Comparison of ENCODE assay signal across 8 mouse cellular contexts in the genomic region with DNA sequence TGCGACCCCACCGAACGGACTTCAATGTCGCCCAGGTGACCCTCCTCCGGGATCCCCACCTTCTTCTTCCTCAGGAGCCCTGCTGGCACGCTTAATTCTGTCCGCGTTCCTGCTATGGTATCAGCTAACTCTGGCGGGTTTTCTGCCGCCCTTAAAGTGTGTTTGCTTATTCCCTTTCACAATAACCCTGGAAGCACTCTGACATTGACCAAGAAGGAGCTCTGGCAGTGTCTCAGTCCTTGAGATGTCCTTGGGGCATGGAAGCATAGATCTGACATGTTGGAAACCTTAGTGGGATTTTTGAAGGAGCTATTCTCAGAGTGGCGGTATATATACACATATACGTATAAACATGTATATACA. TPM values are rescaled to one million over a fixed set of nuclear protein-coding genes. Genes with fewer than 3 reads are reported as not detected.
DNase-seq lines count a peak whose midpoint lies in the region; ATAC-seq and TF ChIP-seq lines count a peak whose summit lies in the region.

No protein-coding gene starts in this region.

- no peak for TF ChIP-seq EP300 in MEL (IDR thresholded peaks at IDR 0.05; ENCODE audit: low read depth in 1 of 2, low read length in 2 of 2)
- TF ChIP-seq EP300 in liver, postnatal 0 days (IDR thresholded peaks at IDR 0.05; ENCODE audit: low read depth) = no peak

- no peak for TF ChIP-seq POLR2A in MEL (IDR thresholded peaks at IDR 0.05; ENCODE audit: control insufficient read depth in 1 of 2, insufficient read depth in 1 of 2, low read depth in 1 of 2, low read length in 2 of 2, poor library complexity in 1 of 2)

- H3K4me3 ChIP-seq in heart, embryonic 14.5 days (ENCODE audit: control insufficient read depth in 1 of 2, insufficient read depth in 1 of 2, low read depth in 1 of 2, low read length in 2 of 2) = peak overlapping the region; percentile 79 to 93
- peak overlapping the region; percentile 82 for H3K4me3 ChIP-seq in MEL (ENCODE audit: control insufficient read depth in 1 of 2, insufficient read depth in 1 of 2, low read depth in 2 of 2, low read length in 2 of 2)
- peak overlapping the region; percentile 91 for H3K4me3 ChIP-seq in forebrain, postnatal 0 days (ENCODE audit: low read depth, low read length)
- peak overlapping the region; percentile 68 for H3K4me3 ChIP-seq in liver, postnatal 0 days (ENCODE audit: low read depth, low read length)

- ATAC-seq in heart, embryonic 14.5 days (ENCODE audit: insufficient number of reproducible peaks, insufficient read depth, low FRiP score, low read depth) = peak; percentile 29; the same call in 1 of the 2 replicates
- peak; percentile 35 for ATAC-seq in forebrain, postnatal 0 days
- peak; percentile 30 for ATAC-seq in liver, postnatal 0 days

- no peaks in the 10 kb centered on the region; the same call in 1 of the 2 replicates for H3K79me2 ChIP-seq in MEL (ENCODE audit: control insufficient read depth, insufficient read depth, low read length, poor library complexity)

- H3K4me2 ChIP-seq in heart, embryonic 14.5 days (ENCODE audit: low read length) = peak overlapping the region; percentile 81
- H3K4me2 ChIP-seq in forebrain, postnatal 0 days (ENCODE audit: low read depth) = peak overlapping the region; percentile 61
- H3K4me2 ChIP-seq in liver, postnatal 0 days (ENCODE audit: low read depth, low read length) = peak overlapping the region; percentile 98

- no peak for TF ChIP-seq CTCF in MEL (IDR thresholded peaks at IDR 0.05 in 2 of 3, conservative IDR thresholded peaks at IDR 0.05 in 1 of 3; ENCODE audit: control insufficient read depth in 1 of 3, insufficient read depth in 1 of 3, low read depth in 2 of 3, low read length in 3 of 3, poor library complexity in 1 of 3, severe bottlenecking in 1 of 3)
- TF ChIP-seq CTCF in forebrain, postnatal 0 days (IDR thresholded peaks at IDR 0.05; ENCODE audit: low read depth) = no peak
- no peak for TF ChIP-seq CTCF in liver, postnatal 0 days (IDR thresholded peaks at IDR 0.05; ENCODE audit: low read depth)

- no peaks in the 10 kb centered on the region for H3K9me3 ChIP-seq in heart, embryonic 14.5 days (ENCODE audit: control insufficient read depth, low read length)
- H3K9me3 ChIP-seq in MEL (replicated peaks; ENCODE audit: insufficient read depth, low read length) = no peaks in the 10 kb centered on the region
- H3K9me3 ChIP-seq in forebrain, postnatal 0 days (ENCODE audit: low read length) = no peaks in the 10 kb centered on the region
- H3K9me3 ChIP-seq in liver, postnatal 0 days (ENCODE audit: low read length) = no peaks in the 10 kb centered on the region

- H3K27ac ChIP-seq in heart, embryonic 14.5 days (replicated peaks in 1 of 2; ENCODE audit: control insufficient read depth in 1 of 2, insufficient read depth in 1 of 2, low read depth in 2 of 2, low read length in 2 of 2) = peak overlapping the region; percentile 74 to 80
- peak overlapping the region; percentile 62 for H3K27ac ChIP-seq in MEL (ENCODE audit: control insufficient read depth, low read depth, low read length)
- no peak overlapping the region for H3K27ac ChIP-seq in forebrain, postnatal 0 days (ENCODE audit: low read depth, low read length)
- H3K27ac ChIP-seq in liver, postnatal 0 days (ENCODE audit: low read depth) = 0 out of 2 replicates have a peak overlapping the region, but pooled peaks have one; percentile 52

- intact Hi-C loops in heart, postnatal 36 days (cut with DNase I) = no loop called here

- 5% methylated on average over 12 of the region's 12 CpGs for WGBS in heart, embryonic 14.5 days
- 4% methylated on average over 12 of the region's 12 CpGs for WGBS in forebrain, postnatal 0 days
- WGBS in liver, postnatal 0 days (ENCODE audit: insufficient replicate concordance) = 3% methylated on average over 12 of the region's 12 CpGs

- H3K9ac ChIP-seq in heart, embryonic 14.5 days (ENCODE audit: low read length) = peak overlapping the region; percentile 91
- peak overlapping the region; percentile 80 for H3K9ac ChIP-seq in MEL (ENCODE audit: control insufficient read depth, low read depth, low read length, poor library complexity, severe bottlenecking)
- peak overlapping the region; percentile 96 for H3K9ac ChIP-seq in forebrain, postnatal 0 days
- H3K9ac ChIP-seq in liver, postnatal 0 days (replicated peaks) = peak overlapping the region; percentile 75

- no peak for DNase-seq in heart, postnatal 36 days
- DNase-seq in MEL (ENCODE audit: low read depth, low spot score) = no peak
- no peak for DNase-seq in forebrain, postnatal 0 days
- DNase-seq in liver, postnatal 0 days = no peak
- no peak for DNase-seq in yolk sac, embryonic 10.5 days (ENCODE audit: low spot score)
- DNase-seq in gastrocnemius, postnatal 4 days (ENCODE audit: low spot score in 2 of 2) = no peak
- no peak for DNase-seq in gastrocnemius, adult 8-10 months (ENCODE audit: low spot score in 2 of 2)

- peaks cover 6 to 14% of the 10 kb centered on the region in 2 experiments for H3K4me1 ChIP-seq in heart, embryonic 14.5 days (ENCODE audit: control insufficient read depth in 2 of 2, insufficient read depth in 2 of 2, low read length in 2 of 2)
- peaks cover 0 to 2% of the 10 kb centered on the region in 2 experiments; a peak in 2 of 4 replicates for H3K4me1 ChIP-seq in MEL (ENCODE audit: control insufficient read depth in 1 of 2, insufficient read depth in 2 of 2, low read length in 2 of 2)
- H3K4me1 ChIP-seq in forebrain, postnatal 0 days (ENCODE audit: insufficient read depth) = peaks cover 8% of the 10 kb centered on the region; the same call in 1 of the 2 replicates
- H3K4me1 ChIP-seq in liver, postnatal 0 days (ENCODE audit: insufficient read depth) = peaks cover 11% of the 10 kb centered on the region

- no peak for TF ChIP-seq RAD21 in MEL (IDR thresholded peaks at IDR 0.05; ENCODE audit: low read depth, low read length)

- H3K27me3 ChIP-seq in heart, embryonic 14.5 days (ENCODE audit: control insufficient read depth, insufficient read depth, low read length) = no peaks in the 10 kb centered on the region
- no peaks in the 10 kb centered on the region for H3K27me3 ChIP-seq in MEL (ENCODE audit: control insufficient read depth in 1 of 2, insufficient read depth in 2 of 2, low read length in 2 of 2)
- H3K27me3 ChIP-seq in forebrain, postnatal 0 days (ENCODE audit: insufficient read depth, low read length) = no peaks in the 10 kb centered on the region
- H3K27me3 ChIP-seq in liver, postnatal 0 days (ENCODE audit: insufficient read depth, low read length) = no peaks in the 10 kb centered on the region

- peaks cover 14% of the 10 kb centered on the region for H3K36me3 ChIP-seq in heart, embryonic 14.5 days (ENCODE audit: control insufficient read depth, insufficient read depth, low read length)
- peaks cover 0 to 4% of the 10 kb centered on the region in 2 experiments; a peak in 1 of 4 replicates for H3K36me3 ChIP-seq in MEL (ENCODE audit: control insufficient read depth in 1 of 2, insufficient read depth in 2 of 2, low read length in 2 of 2)
- no peaks in the 10 kb centered on the region for H3K36me3 ChIP-seq in forebrain, postnatal 0 days (ENCODE audit: insufficient read depth)
- H3K36me3 ChIP-seq in liver, postnatal 0 days (replicated peaks; ENCODE audit: insufficient read depth, low read length) = 0 out of 2 replicates have a peak, but pooled peaks cover 3% of the 10 kb centered on the region

TF ChIP-seq in MEL, 35 proteins besides CTCF, POLR2A, EP300 and RAD21:
- TF ChIP-seq USF2 (IDR thresholded peaks at IDR 0.05; ENCODE audit: borderline replicate concordance in 1 of 2, insufficient read depth in 1 of 2, low read depth in 1 of 2, low read length in 2 of 2) (no peak), MYC (IDR thresholded peaks at IDR 0.05; ENCODE audit: low read depth, low read length) (no peak), MAX (IDR thresholded peaks at IDR 0.05; ENCODE audit: low read length) (no peak), TCF12 (IDR thresholded peaks at IDR 0.05; ENCODE audit: low read depth, low read length) (no peak), MYB (IDR thresholded peaks at IDR 0.05; ENCODE audit: low read depth, low read length) (no peak), SIN3A (IDR thresholded peaks at IDR 0.05; ENCODE audit: low read length) (0 out of 2 replicates have a peak, but pooled peaks have one; percentile 19), MXI1 (IDR thresholded peaks at IDR 0.05; ENCODE audit: low read depth, low read length) (peak; percentile 32; the same call in 1 of the 2 replicates), KAT2A (conservative IDR thresholded peaks at IDR 0.05; ENCODE audit: low read depth, low read length) (no peak), HCFC1 (IDR thresholded peaks at IDR 0.05; ENCODE audit: low read depth, low read length) (no peak), ZMIZ1 (IDR thresholded peaks at IDR 0.05; ENCODE audit: low read depth, low read length) (no peak), MAFK (IDR thresholded peaks at IDR 0.05; ENCODE audit: borderline replicate concordance, low read depth, low read length) (no peak), ZNF384 (IDR thresholded peaks at IDR 0.05; ENCODE audit: low read depth, low read length) (no peak), SMC3 (IDR thresholded peaks at IDR 0.05; ENCODE audit: low read depth, low read length) (no peak), POLR2AphosphoS5 (IDR thresholded peaks at IDR 0.05; ENCODE audit: borderline replicate concordance, low read depth, low read length) (no peak)

RNA-seq across cellular contexts. Expression of a gene that starts 0.4 kb away (rescaled TPM):
- polyA plus RNA-seq in heart, embryonic 14.5 days (2014; fragmentation: Nextera tagmentation; extraction: Ambion mirVana) = 5.6 and 6.3 TPM in 2 replicates
- total RNA-seq in heart, postnatal 36 days (2021) = 10 to 100 TPM in 1 of 2 experiments, 1 to 10 TPM in 1; 9.7 to 10.0 TPM
- 2.6 and 2.8 TPM in 2 replicates for total RNA-seq in MEL (2012; rRNA removed)
- polyA plus RNA-seq in MEL (2012; ENCODE audit: insufficient read depth in 1 of 2, insufficient read length in 2 of 2, low read depth in 1 of 2, low replicate concordance in 2 of 2, missing spikeins in 1 of 2) = 1 to 10 TPM in 1 of 2 experiments, not detected in 1; 5.7 TPM
- 46.5 and 49.0 TPM in 2 replicates for total RNA-seq in forebrain, postnatal 0 days (2014; rRNA removed)
- 6.2 and 8.7 TPM in 2 replicates for polyA plus RNA-seq in forebrain, postnatal 0 days (2015; fragmentation: Nextera tagmentation; extraction: Ambion mirVana)
- polyA plus RNA-seq in liver, postnatal 0 days (2015; fragmentation: Nextera tagmentation; extraction: Ambion mirVana) = 0.67 and 0.97 TPM in 2 replicates
- total RNA-seq in gastrocnemius, postnatal 4 days (2021) = 10 to 100 TPM; 19.6 to 23.9 TPM
- 1 to 10 TPM; 2.6 to 4.3 (median 2.8) TPM for total RNA-seq in gastrocnemius, adult 8-10 months (2022)
